Mouse (Mus musculus): ENCODE measurements around the gene Itgb5.

The Itgb5 gene

DNA sequence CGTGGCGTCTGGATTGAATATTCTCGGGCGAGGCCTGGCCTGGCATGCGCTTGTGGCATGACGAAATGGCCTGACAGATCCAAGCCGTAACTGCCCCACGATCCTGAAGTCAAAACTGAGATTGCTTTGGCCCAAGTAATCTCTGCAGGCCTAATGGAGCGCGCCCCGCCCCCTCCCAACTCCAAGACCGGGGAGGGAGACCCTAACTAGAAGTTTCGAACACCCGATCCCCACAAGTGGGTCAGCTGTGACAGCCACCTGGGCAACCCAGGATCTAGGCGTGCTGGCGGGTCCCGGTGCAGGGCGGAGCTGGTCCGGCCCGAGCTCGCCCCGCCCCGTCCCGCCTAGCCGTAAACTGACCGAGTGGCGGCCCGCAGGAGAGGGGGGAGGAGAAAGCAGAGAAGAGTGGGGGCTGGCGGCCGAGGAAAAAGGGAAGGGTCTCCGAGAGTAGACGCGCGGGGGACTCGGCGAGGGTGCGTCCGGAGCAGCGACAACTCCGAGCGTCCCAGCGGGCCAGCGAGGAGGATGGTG is at the start of gene Itgb5:
Gene Itgb5 (plus strand): TSS at position 365 of the 531 bp plus-strand sequence.
- DNase-seq (ENCODE audit: extremely low spot score, low read depth, low spot score): no peak

DNA sequence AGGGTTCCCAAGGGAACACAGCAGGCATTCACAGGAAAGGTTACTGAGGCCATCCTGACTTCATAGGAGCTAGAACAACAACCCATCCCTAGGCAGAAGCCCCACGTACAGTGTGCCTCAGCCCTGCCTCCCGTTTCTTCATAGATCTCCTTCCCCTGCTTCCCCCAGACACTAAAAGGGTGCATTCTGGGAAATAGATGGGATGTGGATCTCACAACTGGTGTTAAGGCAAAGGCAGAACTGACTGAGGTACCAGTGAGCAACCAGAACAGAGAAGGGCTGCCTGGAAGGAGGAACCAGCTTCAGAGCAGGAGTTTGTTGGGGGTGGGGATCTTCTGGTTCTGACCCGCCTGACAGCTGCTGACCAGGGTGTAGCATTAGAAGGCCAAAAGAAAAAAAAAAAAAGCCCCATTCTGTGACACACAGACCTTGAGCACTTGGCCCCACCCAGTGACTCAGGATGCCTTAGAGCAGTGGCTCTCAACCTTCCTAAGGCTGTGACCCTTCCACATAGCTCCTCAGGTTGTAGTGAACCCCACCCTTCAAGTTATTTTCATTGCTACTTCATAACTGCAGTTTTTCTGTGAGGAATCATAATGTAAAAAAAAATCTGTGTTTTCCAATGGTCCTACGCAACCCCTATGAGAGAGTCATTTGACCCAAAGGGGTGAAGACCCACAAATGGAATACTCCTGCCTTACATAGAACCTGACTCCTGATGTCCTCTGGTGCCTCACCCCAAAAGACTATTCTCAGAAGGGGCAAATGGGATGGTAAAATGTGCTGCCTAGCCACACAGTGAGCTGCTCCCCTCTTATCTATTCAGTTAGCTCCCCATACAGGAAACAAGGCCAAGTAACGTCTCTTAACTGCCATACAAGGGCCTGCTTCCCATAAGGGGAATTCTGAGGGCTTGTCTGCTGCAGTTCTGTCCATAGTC is 47.4 kb upstream of the Itgb5 start:
- no peak for DNase-seq (ENCODE audit: extremely low spot score, low read depth, low spot score)

GRCm38 (mm10) chr16:33782729-33783091 is 46.8 kb upstream of the Itgb5 start:
- no peak for DNase-seq (ENCODE audit: extremely low spot score, low read depth, low spot score)

GRCm38 (mm10) chr16:33784547-33784946 is 44.9 kb upstream of the Itgb5 start:
- no peak for DNase-seq (ENCODE audit: extremely low spot score, low read depth, low spot score)

GRCm38 (mm10) chr16:33785092-33785704 is 44.3 kb upstream of the Itgb5 start:
- DNase-seq (ENCODE audit: extremely low spot score, low read depth, low spot score): no peak

- no peak for DNase-seq (ENCODE audit: extremely low spot score, low read depth, low spot score)
These were observed 42.6 kb upstream of the Itgb5 start for GRCm38 (mm10) chr16:33786657-33787390.

- DNase-seq (ENCODE audit: extremely low spot score, low read depth, low spot score): no peak
These were observed 35.3 kb upstream of the Itgb5 start, which contains the start of gene Muc13 for GRCm38 (mm10) chr16:33793846-33794791. Muc13 (plus strand) TSS chr16:33794037.

GRCm38 (mm10) chr16:33795106-33795505 is 34.4 kb upstream of the Itgb5 start:
- DNase-seq (ENCODE audit: extremely low spot score, low read depth, low spot score): no peak

GRCm38 (mm10) chr16:33795887-33796286 is 33.6 kb upstream of the Itgb5 start:
- DNase-seq (ENCODE audit: extremely low spot score, low read depth, low spot score): no peak

GRCm38 (mm10) chr16:33796756-33797155 is 32.7 kb upstream of the Itgb5 start:
- no peak for DNase-seq (ENCODE audit: extremely low spot score, low read depth, low spot score)

GRCm38 (mm10) chr16:33797860-33798259 is 31.6 kb upstream of the Itgb5 start:
- peak; percentile 50 for DNase-seq (ENCODE audit: extremely low spot score, low read depth, low spot score)

DNA sequence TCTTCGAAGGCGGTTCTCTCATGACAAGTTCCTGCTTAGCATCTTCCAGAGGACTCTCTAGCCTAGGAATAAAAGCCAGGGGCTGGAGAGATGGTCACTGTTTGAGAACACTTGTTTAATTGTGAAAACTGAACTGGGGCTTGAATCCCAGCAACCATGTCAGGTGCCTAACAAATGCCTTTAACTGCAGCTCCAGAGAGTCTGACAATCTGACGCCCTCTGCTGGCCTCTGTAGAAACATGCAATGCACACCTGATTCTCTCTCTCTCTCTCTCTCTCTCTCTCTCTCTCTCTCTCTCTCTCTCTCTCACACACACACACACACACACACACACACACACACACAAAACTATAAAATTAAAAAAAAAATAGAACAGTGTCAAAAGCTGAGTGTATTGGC is 19.5 kb upstream of the Itgb5 start:
- no peak for DNase-seq (ENCODE audit: extremely low spot score, low read depth, low spot score)

DNA sequence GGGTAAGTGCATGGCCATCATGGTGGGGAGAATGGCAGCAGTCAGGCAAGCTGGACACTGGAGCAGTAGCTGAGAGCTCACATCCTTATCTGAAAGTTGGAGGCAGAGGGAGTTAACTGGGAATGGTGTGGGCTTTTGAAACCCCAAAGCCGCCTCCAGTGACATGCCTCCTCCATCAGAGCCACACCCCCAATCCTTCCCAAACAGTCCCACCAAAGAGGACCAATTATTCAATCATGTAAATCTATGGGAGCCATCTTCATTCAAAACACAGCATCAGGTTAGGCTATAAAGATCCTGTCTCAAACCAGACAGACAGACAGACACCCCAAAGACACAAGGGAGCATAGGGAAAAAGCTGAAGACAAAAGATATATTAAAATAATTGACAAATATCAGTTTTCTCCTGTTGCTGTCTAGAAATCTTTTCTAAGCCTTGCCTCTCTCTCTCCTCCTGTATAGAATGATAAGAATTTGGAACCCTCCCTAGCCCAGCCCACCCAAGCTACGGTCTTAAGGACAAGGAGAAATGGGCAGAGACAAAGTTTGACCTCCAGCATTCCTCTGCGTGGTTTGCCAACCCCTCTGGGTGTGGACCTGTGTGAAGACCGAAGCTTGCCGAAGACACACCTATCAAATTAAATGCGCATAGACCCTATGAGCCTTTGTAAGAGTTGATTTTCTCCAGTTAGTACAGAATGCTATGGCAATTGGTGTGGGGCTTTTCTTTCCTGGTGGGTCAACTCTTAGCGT is 10.9 kb upstream of the Itgb5 start:
- no peak for DNase-seq (ENCODE audit: extremely low spot score, low read depth, low spot score)

- DNase-seq (ENCODE audit: extremely low spot score, low read depth, low spot score): peak; percentile 82
These were observed 8.9 kb upstream of the Itgb5 start for GRCm38 (mm10) chr16:33820269-33821178.

GRCm38 (mm10) chr16:33824603-33825002 is 4.9 kb upstream of the Itgb5 start:
- no peak for DNase-seq (ENCODE audit: extremely low spot score, low read depth, low spot score)

DNA sequence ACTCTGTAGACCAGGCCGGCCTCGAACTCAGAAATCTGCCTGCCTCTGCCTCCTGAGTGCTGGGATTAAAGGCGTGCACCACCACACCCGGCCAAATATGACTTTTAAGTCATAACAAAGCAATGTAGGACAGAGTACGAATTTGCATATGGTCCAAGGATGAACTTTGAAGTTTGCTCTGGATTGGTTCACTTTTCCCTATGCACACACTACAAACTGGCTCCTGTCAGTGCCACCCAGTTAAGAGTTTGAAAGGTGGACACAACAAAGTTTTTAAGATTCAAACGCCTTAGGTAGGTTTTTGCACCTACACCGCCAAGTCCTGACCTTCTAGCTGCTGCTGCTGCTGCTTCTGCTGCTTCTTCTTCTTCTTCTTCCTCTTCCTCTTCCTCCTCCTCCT is 969 bp upstream of the Itgb5 start:
- DNase-seq (ENCODE audit: extremely low spot score, low read depth, low spot score): no peak

GRCm38 (mm10) chr16:33829842-33830511 is 512 bp downstream of the Itgb5 start:
- no peak for DNase-seq (ENCODE audit: extremely low spot score, low read depth, low spot score)
